Mouse (Mus musculus) bone marrow, adult 2 months (tissue): ENCODE data around the gene Dsn1. TPM values are rescaled to one million over a fixed set of nuclear protein-coding genes. Genes with fewer than 3 reads are reported as not detected.

Experiments used
- H3K27ac ChIP-seq: fragments of 200-500 bp; 2 replicates; pipeline ENCODE4 v1.5.1; 2012; ENCODE audit warnings: low read depth, mild to moderate bottlenecking, control low read depth, inconsistent platforms, low read length; ENCODE audit not compliant: control insufficient read depth, poor library complexity, insufficient read depth
- H3K4me1 ChIP-seq: fragments of 200-500 bp; 2 replicates; pipeline ENCODE4 v1.6.1; 2011; ENCODE audit warnings: low read length; ENCODE audit not compliant: control insufficient read depth, insufficient read depth
- H3K4me3 ChIP-seq: fragments of 200-500 bp; replicated peaks from 2 replicates; pipeline ENCODE3; 2011; ENCODE audit warnings: mild to moderate bottlenecking, low read depth, low read length, control low read depth; ENCODE audit not compliant: control insufficient read depth
- CTCF ChIP-seq: fragments of 200-500 bp; IDR thresholded peaks from 2 replicates; pipeline ENCODE4 v1.5.1; 2011; ENCODE audit warnings: low read length, control low read depth; ENCODE audit not compliant: control insufficient read depth, insufficient read depth
- POLR2A ChIP-seq: fragments of 200-500 bp; IDR thresholded peaks from 2 replicates; pipeline ENCODE4 v1.6.1; 2011; ENCODE audit warnings: low read depth, mild to moderate bottlenecking, control low read depth, low read length, borderline replicate concordance; ENCODE audit not compliant: control insufficient read depth
- WGBS: fragments of 180-500 bp; shearing (Covaris S2); methylation state at CpG from one replicate; pipeline ENCODE4 v1.1.7; 2018; 5-methylcytosine and 5-hydroxymethylcytosine counted together
- polyA plus RNA-seq: library from polyadenylated mRNA; stranded (reverse); fragments of >200 nt; gene quantifications from 2 replicates; pipeline ENCODE4 v1.2.4, GENCODE M21; 2011; ENCODE audit warnings: low replicate concordance; ENCODE audit not compliant: missing spikeins, insufficient read depth, insufficient read length

Gene Dsn1
- polyA plus RNA-seq, 1 experiment = 17.2 TPM

DNA sequence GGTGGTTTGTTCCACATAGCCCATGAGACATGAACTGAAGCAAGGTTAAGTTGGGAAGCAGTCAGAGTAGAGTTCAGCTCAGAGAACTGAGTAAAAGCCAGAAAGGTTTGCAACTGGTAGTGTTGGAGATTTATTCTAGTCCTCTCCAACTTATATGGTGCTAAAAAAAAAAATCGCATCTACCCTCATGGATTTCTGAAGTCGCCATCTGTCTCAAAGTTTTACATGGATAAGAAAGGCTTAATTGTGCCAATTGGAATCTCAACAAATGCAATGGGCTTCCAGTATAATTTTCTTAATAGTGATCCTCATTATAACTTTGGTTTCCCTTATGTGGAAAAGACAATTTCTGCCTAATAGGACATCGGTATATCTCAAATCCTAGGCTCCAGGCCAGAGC, 56.1 kb downstream of the Dsn1 start:
- Histone ChIP-seq H3K4me1 (no peaks in the 10 kb centered on the region), H3K4me3 (no peak overlapping the region), H3K27ac (no peak overlapping the region)
- TF ChIP-seq POLR2A (no peak), CTCF (no peak)
- WGBS = 92% methylated on average over 3 of the region's 3 CpGs

Other genes starting within 250 kb of the Dsn1 start
- 59.5 and 110 TPM in 2 replicates for gene Myl9, start 231.7 kb downstream of the Dsn1 start, polyA plus RNA-seq
- gene Tgif2, start 167.1 kb downstream of the Dsn1 start, polyA plus RNA-seq = 3.1 and 5.5 TPM in 2 replicates
- 2.2 and 2.7 TPM in 2 replicates for gene 4930518I15Rik, start 149.2 kb downstream of the Dsn1 start, polyA plus RNA-seq
- 55.4 and 82.3 TPM in 2 replicates for gene Rab5if, start 144.0 kb downstream of the Dsn1 start, polyA plus RNA-seq
- 1.8 and 6.7 TPM in 2 replicates for gene Sla2, start 120.0 kb downstream of the Dsn1 start, polyA plus RNA-seq
- gene Ndrg3, start 15.1 kb downstream of the Dsn1 start, polyA plus RNA-seq = 11.3 and 17.1 TPM in 2 replicates
- gene Soga1, start 72.1 kb upstream of the Dsn1 start, polyA plus RNA-seq = 3.0 and 5.0 TPM in 2 replicates
- gene Tldc2, start 79.9 kb upstream of the Dsn1 start, polyA plus RNA-seq = not detected in 2 replicates
- 48.9 and 113 TPM in 2 replicates for gene Samhd1, start 128.1 kb upstream of the Dsn1 start, polyA plus RNA-seq
- gene Rbl1, start 197.4 kb upstream of the Dsn1 start, polyA plus RNA-seq = 17.1 and 18.4 TPM in 2 replicates